Mouse (Mus musculus) lung, embryonic 14.5 days (tissue): ENCODE results near the gene Stard8. TPM values are rescaled to one million over a fixed set of nuclear protein-coding genes. Genes with fewer than 3 reads are reported as not detected.
"Not testable (repeated sequence)": the region's sequence is repeated elsewhere in the genome, so short reads cannot be mapped to it uniquely, and the experiment has no call there.

ENCODE experiments used
- ATAC-seq: fragments of 200-750 bp; cut with Nextera tagmentation; 2 replicates; pipeline ENCODE4 v1.8.0; 2017; ENCODE audit warnings: mild to moderate bottlenecking, moderate TSS enrichment, moderate library complexity; ENCODE audit not compliant: insufficient read depth
- DNase-seq: peaks from one replicate; pipeline ENCODE4 v3.0.0-alpha.2; 2015
- H3K27ac ChIP-seq: fragments of 300-500 bp; sonication (generic); 2 replicates; pipeline ENCODE4 v1.5.1; 2014; ENCODE audit warnings: low read depth, mild to moderate bottlenecking, moderate library complexity
- H3K27me3 ChIP-seq: fragments of 300-500 bp; sonication (generic); 2 replicates; pipeline ENCODE4 v1.6.1; 2014; ENCODE audit warnings: low read length, control low read depth; ENCODE audit not compliant: insufficient read depth
- H3K36me3 ChIP-seq: fragments of 300-500 bp; sonication (generic); 2 replicates; pipeline ENCODE4 v1.6.1; 2014; ENCODE audit warnings: control low read depth; ENCODE audit not compliant: insufficient read depth
- H3K4me1 ChIP-seq: fragments of 300-500 bp; sonication (generic); 2 replicates; pipeline ENCODE4 v1.6.1; 2014; ENCODE audit warnings: antibody characterized with exemption, control low read depth; ENCODE audit not compliant: insufficient read depth
- H3K4me2 ChIP-seq: fragments of 300-500 bp; sonication (generic); 2 replicates; pipeline ENCODE4 v1.6.1; 2014; ENCODE audit warnings: mild to moderate bottlenecking
- H3K4me3 ChIP-seq: fragments of 300-500 bp; sonication (generic); 2 replicates; pipeline ENCODE4 v1.5.1; 2014; ENCODE audit warnings: low read depth, low read length
- H3K9ac ChIP-seq: fragments of 300-500 bp; sonication (generic); 2 replicates; pipeline ENCODE4 v1.6.1; 2014
- H3K9me3 ChIP-seq: fragments of 300-500 bp; sonication (generic); 2 replicates; pipeline ENCODE4 v1.6.1; 2016; ENCODE audit warnings: low read depth, low read length, control low read depth
- CTCF ChIP-seq: IDR thresholded peaks from 2 replicates; pipeline ENCODE4 v1.5.1; 2016; ENCODE audit warnings: antibody characterized with exemption, low read depth
- WGBS: fragments of 180-500 bp; shearing (Covaris S2); extraction: QIAGEN DNeasy Blood & Tissue Kit; methylation state at CpG from one replicate; pipeline ENCODE4 v1.1.7; 2014; 5-methylcytosine and 5-hydroxymethylcytosine counted together
- polyA plus RNA-seq: library from polyadenylated mRNA; unstranded; fragments of >200 nt; fragmentation: Nextera tagmentation; extraction: Ambion mirVana; gene quantifications from 2 replicates; pipeline ENCODE4 v1.2.1, GENCODE M21; 2014

Gene Stard8
- polyA plus RNA-seq, result 11.3 and 11.4 TPM in 2 replicates

DNA sequence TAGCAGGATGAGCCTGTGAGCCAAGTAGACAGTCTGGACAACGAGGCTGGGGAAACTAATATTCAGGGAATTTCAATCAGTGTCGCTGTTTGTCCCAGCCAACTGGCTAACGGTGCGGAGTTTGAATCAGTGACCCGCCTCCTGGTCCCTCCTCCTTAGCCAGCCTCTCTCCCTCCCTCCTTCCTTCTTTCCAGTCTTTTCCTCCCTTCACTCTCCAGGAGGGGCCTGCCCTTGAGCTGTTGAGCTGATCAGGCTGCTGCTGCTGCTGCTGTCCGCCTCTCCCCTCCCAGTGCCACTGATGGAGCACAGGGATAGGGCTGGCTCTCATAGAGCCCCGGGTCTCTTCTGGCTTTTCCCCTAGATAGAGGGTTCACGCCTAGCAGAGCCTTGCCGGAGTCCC lies at the start of gene Stard8:
TSS of gene Stard8 (plus strand) at position 203 of the 400 bp plus-strand sequence.
- Histone ChIP-seq H3K4me2 (peak within 1 kb of the TSS; percentile 39), H3K4me3 (no peak within 1 kb of the TSS), H3K36me3 (no peaks in the 10 kb centered on the region), H3K9me3 (no peaks in the 10 kb centered on the region), H3K27me3 (no peaks in the 10 kb centered on the region), H3K4me1 (no peaks in the 10 kb centered on the region), H3K27ac (0 out of 2 replicates have a peak within 1 kb of the TSS, but pooled peaks have one; percentile 42), H3K9ac (no peak within 1 kb of the TSS)
- no peak for TF ChIP-seq CTCF
- 38% methylated on average over 9 of the region's 9 CpGs for WGBS
- peak; percentile 65 for DNase-seq
- peak; percentile 92 for ATAC-seq

- Histone ChIP-seq H3K4me2 (no peak overlapping the region), H3K9ac (no peak overlapping the region), H3K4me3 (no peak overlapping the region), H3K27ac (no peak overlapping the region), H3K27me3 (no peaks in the 10 kb centered on the region), H3K36me3 (no peaks in the 10 kb centered on the region), H3K4me1 (no peaks in the 10 kb centered on the region), H3K9me3 (no peaks in the 10 kb centered on the region)
- 21% methylated on average over 5 of the region's 6 CpGs for WGBS
- TF ChIP-seq CTCF, result peak; percentile 63
- DNase-seq (peak; percentile 62), ATAC-seq (no peak)
Measured at GRCm38 (mm10) chrX:98953941-98954340, 49.1 kb upstream of the Stard8 start.

GRCm38 (mm10) chrX:98958287-98958686 lies 44.8 kb upstream of the Stard8 start:
- Histone ChIP-seq H3K27me3 (no peaks in the 10 kb centered on the region), H3K4me3 (no peak overlapping the region), H3K9ac (no peak overlapping the region), H3K4me2 (no peak overlapping the region), H3K4me1 (no peaks in the 10 kb centered on the region), H3K36me3 (no peaks in the 10 kb centered on the region), H3K27ac (no peak overlapping the region), H3K9me3 (no peaks in the 10 kb centered on the region)
- DNase-seq, result no peak
- WGBS, result 84% methylated on average over 9 of the region's 9 CpGs
- no peak for TF ChIP-seq CTCF
- ATAC-seq, result no peak

DNA sequence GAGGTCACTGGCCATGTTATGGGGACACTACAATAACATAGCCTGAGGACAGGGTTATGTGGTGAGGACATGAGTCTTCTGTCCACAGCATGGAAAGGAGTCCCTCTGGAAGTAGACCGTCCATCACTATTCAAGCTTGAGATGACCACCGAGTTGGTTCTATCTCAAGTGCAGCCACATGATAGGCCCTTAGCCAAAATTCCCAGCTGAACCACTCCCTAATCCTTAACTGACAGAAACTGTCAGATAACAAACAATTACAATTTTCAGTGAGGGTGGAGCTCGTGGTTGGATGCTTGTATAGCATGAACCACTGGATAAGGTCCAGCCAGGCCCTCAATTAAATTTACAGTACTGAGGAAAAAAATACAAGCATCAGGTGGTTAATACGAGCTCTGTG lies 44.0 kb upstream of the Stard8 start:
- H3K9ac ChIP-seq, result no peak overlapping the region
- 64% methylated on average over 4 of the region's 4 CpGs for WGBS
- no peak overlapping the region for H3K27ac ChIP-seq
- H3K9me3 ChIP-seq, result no peaks in the 10 kb centered on the region
- no peaks in the 10 kb centered on the region for H3K27me3 ChIP-seq
- ATAC-seq (no peak), DNase-seq (no peak)
- no peak overlapping the region for H3K4me2 ChIP-seq
- H3K36me3 ChIP-seq, result no peaks in the 10 kb centered on the region
- no peak overlapping the region for H3K4me3 ChIP-seq
- TF ChIP-seq CTCF, result no peak
- H3K4me1 ChIP-seq, result no peaks in the 10 kb centered on the region

- Histone ChIP-seq H3K4me1 (no peaks in the 10 kb centered on the region), H3K9me3 (no peaks in the 10 kb centered on the region), H3K9ac (no peak overlapping the region), H3K4me2 (no peak overlapping the region), H3K27ac (no peak overlapping the region), H3K27me3 (no peaks in the 10 kb centered on the region), H3K4me3 (no peak overlapping the region), H3K36me3 (no peaks in the 10 kb centered on the region)
- no peak for TF ChIP-seq CTCF
- no peak for DNase-seq
- no peak for ATAC-seq
Measured at GRCm38 (mm10) chrX:98963742-98964141, 39.3 kb upstream of the Stard8 start.

- Histone ChIP-seq H3K27ac (no peak overlapping the region), H3K27me3 (no peaks in the 10 kb centered on the region), H3K9me3 (no peaks in the 10 kb centered on the region), H3K4me3 (no peak overlapping the region), H3K4me1 (no peaks in the 10 kb centered on the region), H3K9ac (no peak overlapping the region), H3K36me3 (no peaks in the 10 kb centered on the region), H3K4me2 (no peak overlapping the region)
- DNase-seq, result no peak
- ATAC-seq, result no peak
- no peak for TF ChIP-seq CTCF
Measured at GRCm38 (mm10) chrX:98964513-98964912, 38.5 kb upstream of the Stard8 start.

DNA sequence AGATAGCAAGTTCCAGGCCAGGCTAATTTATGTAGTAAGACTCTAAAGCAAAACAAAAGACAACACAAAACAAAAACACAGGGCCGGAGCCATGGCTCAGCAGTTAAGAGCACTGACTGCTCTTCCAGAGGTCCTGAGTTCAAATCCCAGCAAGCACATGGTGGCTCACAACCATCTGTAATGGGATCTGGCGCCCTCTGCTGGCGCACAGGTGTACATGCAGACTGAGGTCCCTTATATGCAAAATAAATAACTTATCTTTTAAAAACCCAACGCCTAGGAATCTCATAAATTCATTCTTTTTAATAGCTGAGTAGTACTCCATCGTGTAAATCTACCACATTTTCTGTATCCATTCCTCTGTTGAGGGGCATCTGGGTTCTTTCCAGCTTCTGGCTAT lies 16.4 kb upstream of the Stard8 start:
- not testable (repeated sequence) for H3K4me3 ChIP-seq, H3K4me2 ChIP-seq, H3K36me3 ChIP-seq, H3K4me1 ChIP-seq, H3K9ac ChIP-seq, H3K27me3 ChIP-seq, DNase-seq, ATAC-seq, H3K9me3 ChIP-seq, H3K27ac ChIP-seq
- WGBS, result 54% methylated on average over 5 of the region's 5 CpGs
- peak; percentile 32 for TF ChIP-seq CTCF

GRCm38 (mm10) chrX:98989574-98989973 lies 13.5 kb upstream of the Stard8 start:
- WGBS, result 36% methylated on average over 6 of the region's 6 CpGs
- Histone ChIP-seq H3K4me3 (no peak overlapping the region), H3K4me2 (no peak overlapping the region), H3K4me1 (no peaks in the 10 kb centered on the region), H3K9ac (no peak overlapping the region), H3K27ac (no peak overlapping the region), H3K36me3 (no peaks in the 10 kb centered on the region), H3K27me3 (no peaks in the 10 kb centered on the region), H3K9me3 (no peaks in the 10 kb centered on the region)
- peak; percentile 78 for DNase-seq
- peak; percentile 74; the same call in 1 of the 2 replicates for ATAC-seq
- peak; percentile 87 for TF ChIP-seq CTCF
